ENCODE assay signal across 8 mouse cellular contexts in the genomic region with DNA sequence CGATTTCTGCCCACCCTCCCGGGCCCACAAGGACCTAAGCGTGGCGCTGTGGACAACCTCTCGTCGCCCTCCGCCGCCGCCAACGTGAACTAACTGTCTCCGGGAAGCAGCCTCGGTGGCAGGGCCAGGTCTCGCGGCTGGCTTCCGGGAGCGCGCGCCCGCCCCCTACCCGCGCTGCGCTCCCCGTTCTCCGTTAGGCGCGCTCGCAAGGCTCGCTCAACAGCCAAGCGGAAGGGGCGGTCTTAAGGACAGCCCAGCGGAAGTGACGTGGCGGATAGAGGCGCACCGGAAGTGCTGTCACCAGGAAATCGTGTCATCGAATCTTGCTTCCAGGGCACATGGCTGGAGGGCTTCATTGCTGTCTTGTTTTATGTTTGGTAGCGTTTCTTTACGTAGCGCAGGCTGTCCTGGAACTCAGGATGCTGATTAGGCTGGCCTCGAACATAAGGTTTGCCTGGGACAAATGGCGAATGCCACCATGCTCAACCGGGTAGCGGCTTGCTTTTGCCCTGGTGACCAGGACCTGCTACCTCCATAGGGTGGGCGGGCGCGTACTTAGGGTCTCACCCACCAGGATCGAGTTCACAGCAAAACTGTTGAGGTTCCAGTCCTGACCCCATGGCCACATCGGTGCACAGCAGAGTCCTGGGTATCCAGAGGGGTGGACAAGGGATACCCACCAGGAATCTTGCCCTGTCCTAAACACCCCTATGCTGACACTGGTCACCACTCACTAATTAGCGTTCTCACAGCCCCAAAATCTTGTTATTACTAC. TPM values are rescaled to one million over a fixed set of nuclear protein-coding genes. Genes with fewer than 3 reads are reported as not detected.
A peak's percentile ranks its signal among the peaks of the same experiment; 100 is the strongest.
DNase-seq lines count a peak whose midpoint lies in the region; ATAC-seq and TF ChIP-seq lines count a peak whose summit lies in the region.

TSS of gene Tmem230 (minus strand) at position 269 of the 775 bp plus-strand sequence.

- peak; percentile 78 for ATAC-seq in common myeloid progenitor, adult 5-6 weeks (replicated peaks; ENCODE audit: low read depth, poor library complexity, severe bottlenecking)
- ATAC-seq in hindbrain, postnatal 0 days, result peak; percentile 96
- peak; percentile 88 for ATAC-seq in megakaryocyte, adult 5-6 weeks (ENCODE audit: poor library complexity, severe bottlenecking)

- peak within 1 kb of the TSS; percentile 54 for H3K9ac ChIP-seq in hindbrain, postnatal 0 days (replicated peaks; ENCODE audit: low read length)

- intact Hi-C loops in gastrocnemius, adult 2 months (cut with DNase I), result loop anchor here (10.0 kb wide), 1 partner anchor 433 kb away; no protein-coding TSS in a partner anchor
- intact Hi-C loops in left cerebral cortex, adult 2 months (cut with DNase I), result no loop called here

- H3K4me1 ChIP-seq in hindbrain, postnatal 0 days (ENCODE audit: insufficient read depth, low read length), result 0 out of 2 replicates have a peak, but pooled peaks cover 9% of the 10 kb centered on the region

- DNase-seq in ZHBTc4 (ENCODE audit: low read depth, low spot score), result peak; percentile 97
- DNase-seq in gastrocnemius, adult 2 months, result peak; percentile 96
- DNase-seq in hindbrain, postnatal 0 days (ENCODE audit: low spot score), result peak; percentile 98
- DNase-seq in left cerebral cortex, adult 2 months (ENCODE audit: extremely low spot score in 1 of 2, low spot score in 2 of 2), result peak; percentile 93 to 95
- peak; percentile 94 to 97 for DNase-seq in right cerebral cortex, adult 2 months (ENCODE audit: low spot score in 2 of 2)
- DNase-seq in urinary bladder, postnatal 14 days (ENCODE audit: low spot score), result peak; percentile 94

- H3K4me3 ChIP-seq in gastrocnemius, adult 2 months, result peak within 1 kb of the TSS; percentile 82
- peak within 1 kb of the TSS; percentile 62 for H3K4me3 ChIP-seq in hindbrain, postnatal 0 days (ENCODE audit: low read length)
- H3K4me3 ChIP-seq in left cerebral cortex, adult 2 months, result peak within 1 kb of the TSS; percentile 74

- 5% methylated on average over 50 of the region's 50 CpGs for WGBS in hindbrain, postnatal 0 days

- no peaks in the 10 kb centered on the region for H3K9me3 ChIP-seq in hindbrain, postnatal 0 days (ENCODE audit: low read length)

- H3K36me3 ChIP-seq in hindbrain, postnatal 0 days (ENCODE audit: insufficient read depth, low read length), result no peaks in the 10 kb centered on the region; the same call in 1 of the 2 replicates

- H3K27ac ChIP-seq in gastrocnemius, adult 2 months, result peak within 1 kb of the TSS; percentile 94
- peak within 1 kb of the TSS; percentile 79 for H3K27ac ChIP-seq in hindbrain, postnatal 0 days
- peak within 1 kb of the TSS; percentile 79 for H3K27ac ChIP-seq in left cerebral cortex, adult 2 months

- H3K4me2 ChIP-seq in hindbrain, postnatal 0 days (ENCODE audit: low read depth, low read length), result peak within 1 kb of the TSS; percentile 84

- H3K27me3 ChIP-seq in hindbrain, postnatal 0 days (ENCODE audit: insufficient read depth, low read length), result no peaks in the 10 kb centered on the region

- TF ChIP-seq CTCF in gastrocnemius, adult 2 months (IDR thresholded peaks at IDR 0.05), result peak; percentile 30; the same call in 1 of the 2 replicates
- peak; percentile 45; the same call in 1 of the 2 replicates for TF ChIP-seq CTCF in hindbrain, postnatal 0 days (IDR thresholded peaks at IDR 0.05; ENCODE audit: low read depth)
- peak; percentile 7 for TF ChIP-seq CTCF in left cerebral cortex, adult 2 months (IDR thresholded peaks at IDR 0.05)

RNA-seq across cellular contexts. Expression of gene Tmem230, which starts in this region (rescaled TPM):
- 33.5 and 41.2 TPM in 2 replicates for total RNA-seq in common myeloid progenitor, adult 5-6 weeks (2017)
- 10 to 100 TPM; 23.2 to 28.1 TPM for total RNA-seq in gastrocnemius, adult 2 months (2021)
- 39.1 and 44.3 TPM in 2 replicates for total RNA-seq in hindbrain, postnatal 0 days (2014; rRNA removed)
- polyA plus RNA-seq in hindbrain, postnatal 0 days (2015; fragmentation: Nextera tagmentation; extraction: Ambion mirVana), result 43.3 and 43.8 TPM in 2 replicates
- total RNA-seq in left cerebral cortex, adult 2 months (2021), result 10 to 100 TPM; 30.4 to 30.7 TPM
- total RNA-seq in megakaryocyte, adult 5-6 weeks (2015), result 44.3 and 52.5 TPM in 2 replicates
- 18.4 and 18.8 TPM in 2 replicates for total RNA-seq in megakaryocyte, adult 5-6 weeks (2017)

Comparison
In these comparisons a context has a peak if more than half of its experiments do, and no peak if none do; other contexts are left out.
1. Peak in every context shown above with its lines: DNase-seq, ATAC-seq, H3K4me3 ChIP-seq and H3K27ac ChIP-seq.